Mouse (Mus musculus) limb, embryonic 14.5 days (tissue): ENCODE results near the gene Micu1. TPM values are rescaled to one million over a fixed set of nuclear protein-coding genes. Genes with fewer than 3 reads are reported as not detected.

Experiments used
- ATAC-seq: fragments of 200-750 bp; cut with Nextera tagmentation; 2 replicates; pipeline ENCODE4 v1.8.0; 2017; ENCODE audit warnings: low read depth, moderate number of reproducible peaks, moderate TSS enrichment; ENCODE audit not compliant: low FRiP score
- DNase-seq: peaks from one replicate; pipeline ENCODE4 v3.0.0-alpha.2; 2015; ENCODE audit warnings: low spot score
- H3K27ac ChIP-seq: fragments of 300-500 bp; sonication (generic); replicated peaks from 2 replicates; pipeline ENCODE4 v1.5.1; 2014; ENCODE audit warnings: low read depth, mild to moderate bottlenecking, low read length, moderate library complexity, mixed read lengths
- H3K27me3 ChIP-seq: fragments of 300-500 bp; sonication (generic); 2 replicates; pipeline ENCODE4 v1.6.1; 2014; ENCODE audit warnings: low read length, mixed read lengths; ENCODE audit not compliant: control insufficient read depth, insufficient read depth
- H3K36me3 ChIP-seq: fragments of 300-500 bp; sonication (generic); 2 replicates; pipeline ENCODE4 v1.6.1; 2014; ENCODE audit warnings: mild to moderate bottlenecking, low read length, moderate library complexity, mixed read lengths; ENCODE audit not compliant: control insufficient read depth, insufficient read depth
- H3K4me1 ChIP-seq: fragments of 300-500 bp; sonication (generic); 2 replicates; pipeline ENCODE4 v1.6.1; 2014; ENCODE audit warnings: antibody characterized with exemption, low read length, mixed read lengths; ENCODE audit not compliant: control insufficient read depth, insufficient read depth
- H3K4me2 ChIP-seq: fragments of 300-500 bp; sonication (generic); replicated peaks from 2 replicates; pipeline ENCODE4 v1.6.1; 2014; ENCODE audit warnings: low read depth, mild to moderate bottlenecking, low read length, moderate library complexity; ENCODE audit not compliant: severe bottlenecking
- H3K4me3 ChIP-seq: fragments of 300-500 bp; sonication (generic); replicated peaks from 2 replicates; pipeline ENCODE4 v1.5.1; 2014; ENCODE audit warnings: low read length
- H3K9ac ChIP-seq: fragments of 300-500 bp; sonication (generic); 2 replicates; pipeline ENCODE4 v1.6.1; 2014; ENCODE audit warnings: mild to moderate bottlenecking, low read depth, low read length, moderate library complexity; ENCODE audit not compliant: severe bottlenecking
- H3K9me3 ChIP-seq: fragments of 300-500 bp; sonication (generic); 2 replicates; pipeline ENCODE4 v1.6.1; 2016; ENCODE audit warnings: low read length; ENCODE audit not compliant: control insufficient read depth
- POLR2A ChIP-seq: fragments of 200-500 bp; IDR thresholded peaks from 2 replicates; pipeline ENCODE4 v1.8.0; 2012; ENCODE audit warnings: inconsistent platforms, mild to moderate bottlenecking, moderate library complexity, borderline replicate concordance; ENCODE audit not compliant: insufficient read depth, insufficient read length; ENCODE audit errors: extremely low read depth
- WGBS: fragments of 180-500 bp; shearing (Covaris S2); extraction: QIAGEN DNeasy Blood & Tissue Kit; methylation state at CpG from one replicate; pipeline ENCODE4 v1.1.7; 2014; 5-methylcytosine and 5-hydroxymethylcytosine counted together
- polyA plus RNA-seq, 2 experiments: library from polyadenylated mRNA; depleted of rRNA in 1 of 2; stranded (reverse) in 1 of 2; unstranded in 1 of 2; fragments of >200 nt; fragmentation: Nextera tagmentation in 1 of 2; extraction: Ambion mirVana in 1 of 2; gene quantifications; 2 replicates each; pipeline versions ENCODE4 v1.2.1 to v1.2.3; 2012 to 2014

Gene Micu1
- polyA plus RNA-seq, 2 experiments, result 81.9 to 93.7 TPM

DNA sequence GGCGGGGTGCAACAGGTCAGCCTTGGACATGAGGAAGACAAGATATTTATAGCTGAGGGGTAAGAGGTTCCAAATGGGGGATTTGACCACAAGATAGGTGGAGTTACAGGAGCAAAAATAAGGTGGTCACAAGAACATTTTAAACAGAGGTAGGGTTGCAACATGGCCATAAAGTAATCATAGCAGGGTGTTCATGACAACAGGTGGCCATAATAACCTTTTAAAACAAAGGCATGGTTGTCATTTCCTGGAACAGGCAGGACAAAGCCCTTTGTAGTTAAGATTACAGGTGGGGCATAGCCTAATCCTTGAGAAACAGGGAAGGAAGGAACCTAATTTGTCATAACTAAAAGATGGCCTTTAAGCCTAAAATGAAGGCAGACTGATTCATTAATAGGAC, 51.8 kb downstream of the Micu1 start:
- DNase-seq, result no peak
- H3K36me3 ChIP-seq, result peaks cover 7% of the 10 kb centered on the region
- H3K4me1 ChIP-seq, result peaks cover 17% of the 10 kb centered on the region
- ATAC-seq, result no peak
- no peaks in the 10 kb centered on the region; the same call in 1 of the 2 replicates for H3K9me3 ChIP-seq
- no peak for TF ChIP-seq POLR2A
- no peak overlapping the region for H3K4me3 ChIP-seq
- no peak overlapping the region for H3K4me2 ChIP-seq
- no peak overlapping the region for H3K9ac ChIP-seq
- no peak overlapping the region for H3K27ac ChIP-seq
- H3K27me3 ChIP-seq, result no peaks in the 10 kb centered on the region
- WGBS, result 74% methylated on average over 1 of the region's 1 CpGs

DNA sequence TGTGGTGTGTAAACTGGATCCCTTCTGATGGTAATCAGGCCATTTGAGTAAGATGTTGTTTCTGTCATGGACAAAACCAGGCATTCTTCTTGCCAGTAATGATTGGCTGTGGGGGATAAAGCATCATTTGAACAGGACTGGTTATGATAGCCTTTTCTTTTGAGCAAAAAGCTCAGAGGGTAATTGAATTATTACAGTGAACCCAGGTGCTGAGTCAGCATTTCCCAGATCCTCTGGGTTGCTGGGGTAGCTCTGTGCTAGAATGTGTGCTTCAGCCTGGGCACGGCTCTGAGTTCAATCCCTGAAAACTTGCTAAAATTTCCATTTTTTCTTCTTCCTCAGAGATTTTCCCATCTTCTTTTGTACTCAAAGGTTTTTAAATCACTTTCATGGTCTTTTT, 52.6 kb downstream of the Micu1 start:
- ATAC-seq (no peak), DNase-seq (no peak)
- no peak overlapping the region for H3K9ac ChIP-seq
- H3K9me3 ChIP-seq, result no peaks in the 10 kb centered on the region; the same call in 1 of the 2 replicates
- 78% methylated on average over 1 of the region's 1 CpGs for WGBS
- H3K27me3 ChIP-seq, result no peaks in the 10 kb centered on the region
- no peak overlapping the region for H3K4me2 ChIP-seq
- no peak overlapping the region for H3K27ac ChIP-seq
- H3K36me3 ChIP-seq, result peaks cover 7% of the 10 kb centered on the region
- H3K4me1 ChIP-seq, result peaks cover 17% of the 10 kb centered on the region
- H3K4me3 ChIP-seq, result no peak overlapping the region
- TF ChIP-seq POLR2A, result no peak

DNA sequence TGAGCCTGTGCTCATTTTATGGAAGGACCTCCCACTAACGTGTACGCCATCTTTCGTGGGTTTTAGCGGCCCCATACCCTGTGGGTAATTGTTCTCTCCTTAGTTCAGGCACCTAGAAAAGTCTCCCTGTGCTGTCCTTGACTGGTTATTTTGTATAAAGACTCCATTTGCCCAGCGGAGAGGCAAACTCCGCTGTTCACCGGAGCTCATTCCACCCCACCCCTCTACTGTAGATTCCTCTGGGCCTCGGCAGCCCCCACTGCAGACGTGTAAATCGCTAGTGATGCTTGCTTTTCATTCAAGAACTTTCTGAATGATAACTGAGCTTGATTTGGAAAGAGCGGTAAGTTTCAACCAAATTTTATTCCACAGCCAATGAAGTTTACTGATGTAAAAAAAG, 53.4 kb downstream of the Micu1 start:
- H3K4me2 ChIP-seq, result peak overlapping the region; percentile 30; the same call in 1 of the 2 replicates
- no peaks in the 10 kb centered on the region for H3K27me3 ChIP-seq
- no peak for DNase-seq
- WGBS, result 55% methylated on average over 11 of the region's 11 CpGs
- H3K4me1 ChIP-seq, result peaks cover 17% of the 10 kb centered on the region
- no peak overlapping the region for H3K9ac ChIP-seq
- H3K27ac ChIP-seq, result 0 out of 2 replicates have a peak overlapping the region, but pooled peaks have one; percentile 15
- H3K36me3 ChIP-seq, result peaks cover 7% of the 10 kb centered on the region
- TF ChIP-seq POLR2A, result no peak
- no peak for ATAC-seq
- H3K9me3 ChIP-seq, result no peaks in the 10 kb centered on the region; the same call in 1 of the 2 replicates
- no peak overlapping the region for H3K4me3 ChIP-seq

DNA sequence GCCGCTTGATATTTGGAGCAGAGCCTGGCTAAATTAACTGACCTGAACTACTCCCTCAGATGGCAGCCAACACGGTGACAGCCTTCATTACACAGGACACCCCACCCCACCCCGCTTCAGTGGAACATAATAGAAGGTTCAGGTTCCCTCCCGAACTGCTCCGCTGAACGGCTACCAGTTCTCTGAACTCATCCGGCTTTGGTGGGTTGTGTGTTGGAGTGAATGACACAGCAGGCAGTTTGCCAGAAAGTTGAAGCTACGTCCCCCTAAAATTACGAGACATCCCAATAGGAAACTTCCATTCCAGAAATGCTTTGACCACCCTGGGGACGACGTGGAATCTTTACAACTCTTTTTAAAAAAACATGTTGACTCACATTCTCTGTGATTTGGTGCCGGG, 53.8 kb downstream of the Micu1 start:
- Histone ChIP-seq H3K4me1 (peaks cover 17% of the 10 kb centered on the region), H3K36me3 (peaks cover 7% of the 10 kb centered on the region), H3K4me3 (no peak overlapping the region), H3K27ac (no peak overlapping the region), H3K9ac (no peak overlapping the region), H3K9me3 (no peaks in the 10 kb centered on the region; the same call in 1 of the 2 replicates), H3K27me3 (no peaks in the 10 kb centered on the region), H3K4me2 (peak overlapping the region; percentile 30; the same call in 1 of the 2 replicates)
- WGBS, result 21% methylated on average over 12 of the region's 12 CpGs
- peak; percentile 62; the same call in 1 of the 2 replicates for ATAC-seq
- TF ChIP-seq POLR2A, result no peak
- DNase-seq, result peak; percentile 77

DNA sequence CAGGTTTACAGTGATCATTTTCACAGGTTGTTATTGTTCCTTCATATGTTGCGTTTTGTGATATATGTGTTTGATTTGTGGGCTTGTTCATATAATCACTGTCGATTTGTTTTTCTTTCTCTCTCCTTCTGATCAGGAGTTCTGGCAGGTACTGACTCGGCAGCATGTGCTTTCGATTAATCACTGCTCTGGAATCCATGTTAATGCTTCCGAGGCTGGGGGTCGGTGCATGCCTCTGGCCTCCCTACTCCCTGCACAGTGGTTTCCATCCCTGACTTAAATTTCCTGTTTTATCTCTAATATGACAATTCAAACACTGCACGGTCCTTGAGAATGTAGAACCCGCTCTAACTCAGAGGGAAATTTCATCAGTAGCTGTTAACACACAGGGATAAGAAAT, 54.3 kb downstream of the Micu1 start:
- ATAC-seq (peak; percentile 63; the same call in 1 of the 2 replicates), DNase-seq (peak; percentile 50)
- no peak for TF ChIP-seq POLR2A
- 27% methylated on average over 8 of the region's 8 CpGs for WGBS
- no peaks in the 10 kb centered on the region for H3K27me3 ChIP-seq
- H3K9me3 ChIP-seq, result no peaks in the 10 kb centered on the region; the same call in 1 of the 2 replicates
- H3K27ac ChIP-seq, result no peak overlapping the region
- peaks cover 7% of the 10 kb centered on the region for H3K36me3 ChIP-seq
- peak overlapping the region; percentile 30; the same call in 1 of the 2 replicates for H3K4me2 ChIP-seq
- H3K4me3 ChIP-seq, result no peak overlapping the region
- H3K4me1 ChIP-seq, result peaks cover 17% of the 10 kb centered on the region
- no peak overlapping the region for H3K9ac ChIP-seq
